Mouse (Mus musculus): ENCODE measurements around the gene Il16.

GRCm38 (mm10) chr7:83731297-83731696 lies 14.2 kb downstream of the Il16 start:
- no peak for TF ChIP-seq CTCF (IDR thresholded peaks at IDR 0.05; ENCODE audit: extremely low read depth, insufficient read depth, insufficient read length, insufficient replicate concordance)
- TF ChIP-seq POLR2A (IDR thresholded peaks at IDR 0.05; ENCODE audit: low read depth, low read length) = no peak
